Mouse (Mus musculus): Measurements from ENCODE around the gene Cfb. TPM values are rescaled to one million over a fixed set of nuclear protein-coding genes. Genes with fewer than 3 reads are reported as not detected.
"Not testable (repeated sequence)": the region's sequence is repeated elsewhere in the genome, so short reads cannot be mapped to it uniquely, and the experiment has no call there.

Cfb gene
- total and polyA plus RNA-seq, 2 experiments from 2014 or later, result 1.1 to 1.3 TPM

DNA sequence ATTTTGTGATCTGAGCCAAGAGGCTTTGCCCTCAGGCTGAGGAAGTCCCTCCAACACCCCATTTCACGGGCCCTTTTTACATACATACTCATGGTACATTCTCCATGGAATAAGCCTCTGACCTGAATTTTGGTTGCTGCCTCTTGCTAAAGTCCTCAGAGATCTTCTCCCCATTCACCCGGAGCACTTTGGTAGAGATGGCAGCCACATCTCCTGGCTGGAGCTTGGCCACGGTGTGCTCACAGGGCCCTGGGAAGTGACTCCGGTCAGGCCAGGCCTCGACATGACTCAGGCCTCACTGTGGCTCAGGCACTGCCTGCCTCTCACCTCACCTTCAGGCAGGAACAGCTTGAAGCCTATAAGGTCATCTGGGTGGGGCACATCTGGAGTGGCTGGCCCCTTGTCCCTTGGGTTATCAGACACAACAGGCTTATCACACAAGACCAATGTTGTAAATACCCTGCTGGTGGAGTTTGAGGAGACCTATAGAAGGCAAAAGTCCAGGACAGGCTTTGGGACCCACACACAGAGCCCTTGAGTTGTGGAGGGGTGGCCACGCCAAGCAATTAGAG lies 21.5 kb downstream of the Cfb start:
- DNase-seq (ENCODE audit: low spot score) (no peak), ATAC-seq (ENCODE audit: insufficient read depth, low read depth) (no peak)
- peaks cover 14% of the 10 kb centered on the region for H3K4me1 ChIP-seq (ENCODE audit: control insufficient read depth, insufficient read depth)
- WGBS, result 82% methylated on average over 6 of the region's 6 CpGs
- no peaks in the 10 kb centered on the region for H3K9me3 ChIP-seq (replicated peaks; ENCODE audit: control insufficient read depth, low read length)
- no peak overlapping the region for H3K4me3 ChIP-seq (ENCODE audit: low read depth, low read length)
- H3K36me3 ChIP-seq (replicated peaks; ENCODE audit: control insufficient read depth, insufficient read depth, low read length), result peaks cover 64% of the 10 kb centered on the region
- H3K9ac ChIP-seq (replicated peaks; ENCODE audit: low read depth, low read length), result no peak overlapping the region
- no peak overlapping the region for H3K4me2 ChIP-seq (ENCODE audit: low read depth, low read length)
- TF ChIP-seq EP300 (IDR thresholded peaks at IDR 0.05; ENCODE audit: low read depth) (no peak), CTCF (IDR thresholded peaks at IDR 0.05; ENCODE audit: low read depth) (no peak)
- no peak overlapping the region for H3K27ac ChIP-seq (ENCODE audit: low read depth)
- H3K27me3 ChIP-seq (ENCODE audit: control insufficient read depth, insufficient read depth, low read length), result no peaks in the 10 kb centered on the region

DNA sequence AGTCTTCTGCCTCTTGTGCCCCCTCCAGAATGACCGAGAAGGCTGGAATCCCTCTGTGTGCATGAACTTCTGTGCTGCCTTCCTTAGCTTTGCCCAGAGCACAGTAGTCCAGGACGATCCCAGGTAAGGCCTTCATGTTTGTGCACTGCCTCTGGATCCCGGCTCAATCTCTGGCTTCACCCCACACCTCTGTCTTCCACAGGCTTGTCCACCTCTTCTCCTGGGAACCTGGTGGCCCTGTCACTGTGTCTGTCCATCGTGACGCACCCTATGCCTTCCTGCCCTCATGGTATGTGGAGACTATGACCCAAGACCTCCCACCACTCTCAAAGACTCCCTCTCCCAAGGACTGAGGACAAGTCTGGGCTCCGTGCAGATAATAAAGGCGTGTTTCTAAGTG lies 23.5 kb downstream of the Cfb start:
- TF ChIP-seq EP300 (IDR thresholded peaks at IDR 0.05; ENCODE audit: low read depth) (no peak), CTCF (IDR thresholded peaks at IDR 0.05; ENCODE audit: low read depth) (no peak)
- Histone ChIP-seq H3K9ac (replicated peaks; ENCODE audit: low read depth, low read length) (no peak overlapping the region), H3K4me3 (ENCODE audit: low read depth, low read length) (no peak overlapping the region), H3K9me3 (replicated peaks; ENCODE audit: control insufficient read depth, low read length) (no peaks in the 10 kb centered on the region), H3K4me1 (ENCODE audit: control insufficient read depth, insufficient read depth) (peaks cover 17% of the 10 kb centered on the region), H3K36me3 (replicated peaks; ENCODE audit: control insufficient read depth, insufficient read depth, low read length) (peaks cover 52% of the 10 kb centered on the region), H3K4me2 (ENCODE audit: low read depth, low read length) (no peak overlapping the region), H3K27ac (ENCODE audit: low read depth) (no peak overlapping the region), H3K27me3 (ENCODE audit: control insufficient read depth, insufficient read depth, low read length) (no peaks in the 10 kb centered on the region)
- DNase-seq (ENCODE audit: low spot score) (no peak), ATAC-seq (ENCODE audit: insufficient read depth, low read depth) (no peak)
- 80% methylated on average over 7 of the region's 7 CpGs for WGBS

DNA sequence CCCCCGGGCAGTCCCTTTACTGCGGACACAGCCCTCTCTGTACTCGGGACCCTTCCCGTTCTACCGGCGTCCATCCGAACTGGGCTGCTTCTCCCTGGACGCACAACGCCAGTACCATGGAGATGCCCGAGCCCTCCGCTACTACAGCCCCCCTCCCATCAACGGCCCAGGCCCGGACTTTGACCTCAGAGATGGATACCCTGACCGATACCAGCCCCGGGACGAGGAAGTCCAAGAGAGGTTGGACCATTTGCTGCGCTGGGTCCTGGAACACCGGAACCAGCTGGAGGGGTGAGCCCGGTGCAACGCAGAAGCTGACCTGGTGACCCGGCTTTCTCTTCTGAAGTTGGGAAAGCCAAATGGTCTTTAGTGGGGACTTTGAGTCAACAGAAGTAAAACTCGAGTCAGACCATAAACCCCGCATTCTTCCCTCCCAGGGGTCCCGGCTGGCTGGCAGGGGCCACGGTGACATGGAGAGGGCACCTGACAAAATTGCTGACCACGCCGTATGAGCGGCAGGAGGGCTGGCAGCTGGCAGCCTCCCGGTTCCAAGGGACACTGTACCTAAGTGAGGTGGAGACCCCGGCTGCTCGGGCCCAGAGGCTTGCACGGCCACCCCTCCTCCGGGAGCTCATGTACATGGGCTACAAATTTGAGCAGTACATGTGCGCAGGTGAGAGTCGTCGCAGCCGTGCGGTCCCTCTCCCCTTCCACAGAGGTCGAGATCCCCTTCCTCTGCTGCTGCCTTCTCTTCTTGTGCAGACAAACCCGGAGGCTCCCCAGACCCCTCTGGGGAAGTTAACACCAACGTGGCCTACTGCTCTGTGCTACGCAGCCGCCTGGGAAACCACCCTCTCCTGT lies 24.6 kb downstream of the Cfb start:
- TF ChIP-seq EP300 (IDR thresholded peaks at IDR 0.05; ENCODE audit: low read depth), result no peak
- peak; percentile 1; the same call in 1 of the 2 replicates for ATAC-seq (ENCODE audit: insufficient read depth, low read depth)
- Histone ChIP-seq H3K36me3 (replicated peaks; ENCODE audit: control insufficient read depth, insufficient read depth, low read length) (peaks cover 44% of the 10 kb centered on the region), H3K27me3 (ENCODE audit: control insufficient read depth, insufficient read depth, low read length) (no peaks in the 10 kb centered on the region), H3K4me1 (ENCODE audit: control insufficient read depth, insufficient read depth) (peaks cover 17% of the 10 kb centered on the region), H3K4me2 (ENCODE audit: low read depth, low read length) (peak overlapping the region; percentile 89), H3K27ac (ENCODE audit: low read depth) (peak overlapping the region; percentile 59), H3K4me3 (ENCODE audit: low read depth, low read length) (peak overlapping the region; percentile 82), H3K9me3 (replicated peaks; ENCODE audit: control insufficient read depth, low read length) (no peaks in the 10 kb centered on the region), H3K9ac (replicated peaks; ENCODE audit: low read depth, low read length) (peak overlapping the region; percentile 56)
- no peak for DNase-seq (ENCODE audit: low spot score)
- WGBS, result 36% methylated on average over 43 of the region's 43 CpGs

DNA sequence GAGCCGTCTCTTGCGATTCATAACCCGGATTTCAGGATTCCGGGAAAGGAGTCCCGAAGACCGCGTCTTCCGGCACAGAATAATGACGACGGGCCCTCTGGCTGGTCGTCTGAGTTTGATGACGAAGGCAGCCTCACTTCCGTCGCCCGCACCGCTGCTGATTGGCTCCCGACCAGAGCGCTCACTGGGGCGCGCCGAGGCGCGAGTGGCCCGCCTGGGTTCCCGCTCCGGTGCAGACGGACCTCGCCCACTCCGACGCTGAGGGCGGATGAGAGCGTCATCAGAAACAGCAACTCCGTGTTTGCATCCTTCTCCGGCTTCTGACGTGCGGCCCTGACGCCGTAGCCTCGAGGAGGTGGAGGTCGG lies 25.5 kb downstream of the Cfb start, which contains the start of the genes Stk19 and Dxo:
Gene Stk19, minus strand, starts transcription at position 90 of the 366 bp plus-strand sequence.
Gene Dxo, plus strand, starts transcription at position 164 of the 366 bp plus-strand sequence.
- Histone ChIP-seq H3K9me3 (replicated peaks; ENCODE audit: control insufficient read depth, low read length) (no peaks in the 10 kb centered on the region), H3K27me3 (ENCODE audit: control insufficient read depth, insufficient read depth, low read length) (no peaks in the 10 kb centered on the region), H3K9ac (replicated peaks; ENCODE audit: low read depth, low read length) (peak within 1 kb of the TSS; percentile 56), H3K27ac (ENCODE audit: low read depth) (peak within 1 kb of the TSS; percentile 59), H3K36me3 (replicated peaks; ENCODE audit: control insufficient read depth, insufficient read depth, low read length) (peaks cover 49% of the 10 kb centered on the region), H3K4me3 (ENCODE audit: low read depth, low read length) (peak within 1 kb of the TSS; percentile 82), H3K4me1 (ENCODE audit: control insufficient read depth, insufficient read depth) (peaks cover 17% of the 10 kb centered on the region), H3K4me2 (ENCODE audit: low read depth, low read length) (peak within 1 kb of the TSS; percentile 89)
- ATAC-seq (ENCODE audit: insufficient read depth, low read depth), result peak; percentile 94
- DNase-seq (ENCODE audit: low spot score), result peak; percentile 93
- TF ChIP-seq CTCF (IDR thresholded peaks at IDR 0.05; ENCODE audit: low read depth) (no peak), EP300 (IDR thresholded peaks at IDR 0.05; ENCODE audit: low read depth) (0 out of 2 replicates have a peak, but pooled peaks have one; percentile 40)
- WGBS, result under 1% methylated on average over 40 of the region's 40 CpGs

DNA sequence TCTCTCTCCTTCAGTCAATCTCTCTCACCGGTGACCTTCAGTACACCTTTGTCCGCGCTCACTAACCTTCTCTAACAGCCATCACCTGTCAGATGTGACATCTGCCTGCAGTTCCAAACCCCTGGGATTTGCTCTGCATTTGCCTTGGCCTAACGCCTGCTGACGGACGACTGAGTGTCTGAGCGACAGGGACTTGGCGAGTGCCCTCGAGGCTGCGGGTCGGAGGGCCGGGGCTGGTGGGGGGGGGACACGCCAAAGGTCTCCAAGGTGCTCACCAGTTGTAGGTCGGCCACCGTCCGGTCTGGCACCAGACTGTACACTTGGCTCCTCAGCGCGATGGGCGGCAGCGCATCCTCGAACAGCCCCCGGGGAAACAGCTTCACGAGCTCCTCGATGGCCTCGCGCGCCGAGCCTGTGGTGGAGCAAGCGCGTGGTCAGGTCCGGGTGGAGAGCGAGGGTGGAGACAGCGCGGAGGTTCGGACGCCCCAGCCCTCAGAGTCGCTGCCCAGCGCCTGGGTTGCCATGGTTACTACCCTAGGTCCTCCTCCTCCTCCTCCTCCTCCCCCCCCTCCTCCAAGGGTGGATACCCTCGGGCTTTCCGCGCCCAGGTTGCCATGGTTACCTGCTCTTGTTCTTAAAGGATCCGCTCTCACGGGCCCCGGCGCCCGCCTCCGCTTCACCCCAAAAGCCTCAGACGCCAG lies 26.0 kb downstream of the Cfb start:
- peak; percentile 60 for ATAC-seq (ENCODE audit: insufficient read depth, low read depth)
- TF ChIP-seq EP300 (IDR thresholded peaks at IDR 0.05; ENCODE audit: low read depth) (no peak), CTCF (IDR thresholded peaks at IDR 0.05; ENCODE audit: low read depth) (no peak)
- Histone ChIP-seq H3K9me3 (replicated peaks; ENCODE audit: control insufficient read depth, low read length) (no peaks in the 10 kb centered on the region), H3K4me3 (ENCODE audit: low read depth, low read length) (peak overlapping the region; percentile 82), H3K27me3 (ENCODE audit: control insufficient read depth, insufficient read depth, low read length) (no peaks in the 10 kb centered on the region), H3K9ac (replicated peaks; ENCODE audit: low read depth, low read length) (peak overlapping the region; percentile 56), H3K36me3 (replicated peaks; ENCODE audit: control insufficient read depth, insufficient read depth, low read length) (peaks cover 45% of the 10 kb centered on the region), H3K4me1 (ENCODE audit: control insufficient read depth, insufficient read depth) (peaks cover 17% of the 10 kb centered on the region), H3K27ac (ENCODE audit: low read depth) (peak overlapping the region; percentile 59), H3K4me2 (ENCODE audit: low read depth, low read length) (peak overlapping the region; percentile 89)
- WGBS, result 4% methylated on average over 48 of the region's 48 CpGs
- DNase-seq (ENCODE audit: low spot score), result no peak

DNA sequence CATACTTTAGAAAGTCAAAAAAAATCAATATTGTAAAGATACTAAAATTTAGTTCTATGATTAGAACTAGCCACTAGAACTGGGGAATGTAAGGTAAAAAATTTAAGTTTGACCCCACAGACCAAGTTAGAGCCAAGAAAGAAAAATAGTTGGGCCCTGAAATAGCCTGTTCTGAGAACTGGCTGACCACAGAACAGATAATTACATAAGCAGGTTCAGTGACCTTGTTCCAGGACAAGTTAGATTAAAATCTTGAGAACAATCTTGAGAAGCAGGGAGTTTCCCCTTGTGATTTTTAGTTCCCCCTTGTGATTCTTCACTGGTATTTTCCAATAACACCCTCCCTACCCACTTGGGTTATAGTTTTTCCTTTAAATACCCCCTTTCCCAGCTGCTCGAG lies 31.5 kb downstream of the Cfb start:
- not testable (repeated sequence) for H3K27me3 ChIP-seq (ENCODE audit: control insufficient read depth, insufficient read depth, low read length)

More for the DNA sequence above, 31.5 kb downstream of the Cfb start:
- not testable (repeated sequence) for H3K4me2 ChIP-seq (ENCODE audit: low read depth, low read length); H3K4me1 ChIP-seq (ENCODE audit: control insufficient read depth, insufficient read depth); H3K4me3 ChIP-seq (ENCODE audit: low read depth, low read length); DNase-seq (ENCODE audit: low spot score); H3K27ac ChIP-seq (ENCODE audit: low read depth); H3K9ac ChIP-seq (replicated peaks; ENCODE audit: low read depth, low read length); H3K9me3 ChIP-seq (replicated peaks; ENCODE audit: control insufficient read depth, low read length); ATAC-seq (ENCODE audit: insufficient read depth, low read depth)
- 88% methylated on average over 1 of the region's 1 CpGs for WGBS
- H3K36me3 ChIP-seq (replicated peaks; ENCODE audit: control insufficient read depth, insufficient read depth, low read length), result peaks cover 64% of the 10 kb centered on the region

All from heart, postnatal 0 days (tissue).